In the genomic region with DNA sequence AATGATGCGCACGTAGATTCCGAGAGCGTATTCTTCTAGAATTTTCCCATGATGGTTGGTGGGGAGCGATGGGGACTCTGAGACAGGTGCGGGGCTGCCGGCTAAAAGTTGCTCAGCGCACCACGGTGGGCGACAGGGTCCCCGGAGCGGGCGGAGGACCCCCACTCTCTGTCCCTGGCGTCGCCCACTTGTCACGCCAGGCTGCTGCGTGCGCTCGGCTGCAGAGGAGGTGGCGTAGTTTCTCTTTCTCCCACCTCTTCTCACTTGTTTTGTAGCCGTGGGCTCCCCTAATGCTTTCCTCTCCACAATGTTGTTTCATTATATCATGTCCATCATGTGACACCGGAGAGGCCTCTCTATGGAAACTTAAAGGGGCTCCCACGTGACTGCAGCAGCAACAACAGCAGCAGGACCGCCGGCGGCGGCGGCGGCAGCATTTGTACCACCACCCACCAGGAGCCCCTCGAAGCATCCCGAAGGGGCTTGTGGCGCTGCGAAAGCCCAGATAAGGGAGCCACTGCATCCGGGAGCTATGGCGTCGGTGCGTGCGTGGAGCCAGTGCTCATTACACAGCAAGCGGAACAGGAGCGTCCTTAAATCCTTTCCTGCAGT, we compare ENCODE assay signal across 8 mouse cellular contexts.
DNase-seq lines count a peak whose midpoint lies in the region; ATAC-seq and TF ChIP-seq lines count a peak whose summit lies in the region.

No protein-coding gene starts in this region.

- no peaks in the 10 kb centered on the region for H3K9me3 ChIP-seq in ES-E14 (ENCODE audit: control insufficient read depth, insufficient read depth, low read depth, low read length)
- H3K9me3 ChIP-seq in forebrain, embryonic 15.5 days = no peaks in the 10 kb centered on the region
- H3K9me3 ChIP-seq in neural tube, embryonic 14.5 days (ENCODE audit: control insufficient read depth, low read length) = no peaks in the 10 kb centered on the region

- ATAC-seq in forebrain, embryonic 15.5 days (replicated peaks) = 0 out of 2 replicates have a peak, but pooled peaks have one; percentile 15
- ATAC-seq in neural tube, embryonic 14.5 days (ENCODE audit: low read depth) = no peak

- H3K36me3 ChIP-seq in ES-E14 (ENCODE audit: control insufficient read depth, insufficient read depth, low read length, poor library complexity, severe bottlenecking) = no peaks in the 10 kb centered on the region
- no peaks in the 10 kb centered on the region for H3K36me3 ChIP-seq in forebrain, embryonic 15.5 days
- no peaks in the 10 kb centered on the region for H3K36me3 ChIP-seq in neural tube, embryonic 14.5 days (ENCODE audit: control insufficient read depth, insufficient read depth, low read length)

- H3K4me1 ChIP-seq in ES-E14 (ENCODE audit: control insufficient read depth in 2 of 2, insufficient read depth in 2 of 2, low read length in 2 of 2, poor library complexity in 1 of 2) = peaks cover 4 to 9% of the 10 kb centered on the region in 2 experiments; a peak in 1 of 4 replicates
- peaks cover 2% of the 10 kb centered on the region for H3K4me1 ChIP-seq in brown adipose tissue, adult 24 weeks (ENCODE audit: control insufficient read depth, insufficient read depth, insufficient read length, low read length)
- peaks cover 50% of the 10 kb centered on the region for H3K4me1 ChIP-seq in forebrain, embryonic 15.5 days
- peaks cover 12% of the 10 kb centered on the region for H3K4me1 ChIP-seq in lung, adult 2 months (ENCODE audit: control insufficient read depth, insufficient read depth, low read length)
- peaks cover 26% of the 10 kb centered on the region for H3K4me1 ChIP-seq in neural tube, embryonic 14.5 days (ENCODE audit: control insufficient read depth, insufficient read depth, low read length)

- in situ Hi-C loops in ES-E14 (cut with MboI; ENCODE audit: low sequenced_read_pairs in 2 of 2, unreplicated experiment in 2 of 2) = no loop called here

- H3K4me2 ChIP-seq in forebrain, embryonic 15.5 days (replicated peaks) = peak overlapping the region; percentile 100
- peak overlapping the region; percentile 100 for H3K4me2 ChIP-seq in neural tube, embryonic 14.5 days (ENCODE audit: low read depth, low read length)

- DNase-seq in ES-E14 (ENCODE audit: low read depth, low spot score) = no peak
- peak; percentile 49 for DNase-seq in heart, postnatal 25 days (ENCODE audit: low spot score)
- DNase-seq in layer of hippocampus, adult 11-12 months (ENCODE audit: low spot score) = peak; percentile 84
- peak; percentile 75 for DNase-seq in lung, adult 2 months
- peak; percentile 60 for DNase-seq in thymus, postnatal 4 days

- intact Hi-C loops in heart, postnatal 25 days (cut with DNase I) = loop anchor here (5.0 kb wide), 1 partner anchor 179 kb away; a partner anchor contains a TSS

- H3K4me3 ChIP-seq in ES-E14 (ENCODE audit: insufficient read depth in 1 of 2, low read depth in 1 of 2, low read length in 2 of 2, poor library complexity in 1 of 2, severe bottlenecking in 1 of 2) = peak overlapping the region; percentile 62 to 72
- H3K4me3 ChIP-seq in brown adipose tissue, adult 24 weeks (ENCODE audit: insufficient read depth, low read depth, low read length) = peak overlapping the region; percentile 90
- H3K4me3 ChIP-seq in forebrain, embryonic 15.5 days = peak overlapping the region; percentile 77
- peak overlapping the region; percentile 90 for H3K4me3 ChIP-seq in lung, adult 2 months (replicated peaks; ENCODE audit: extremely low read depth, low read depth, low read length)
- H3K4me3 ChIP-seq in neural tube, embryonic 14.5 days (ENCODE audit: low read depth, low read length) = peak overlapping the region; percentile 70

- whole genome bisulfite sequencing in forebrain, embryonic 15.5 days = under 1% methylated on average over 40 of the region's 40 CpGs
- under 1% methylated on average over 40 of the region's 40 CpGs for WGBS in lung, adult 2 months
- 0% methylated on average over 40 of the region's 40 CpGs for WGBS in neural tube, embryonic 14.5 days

- TF ChIP-seq CTCF in lung, adult 2 months (IDR thresholded peaks at IDR 0.05; ENCODE audit: insufficient read depth, low read length) = no peak

- H3K9ac ChIP-seq in ES-E14 (ENCODE audit: insufficient read depth, low read depth, low read length, poor library complexity, severe bottlenecking) = peak overlapping the region; percentile 32
- H3K9ac ChIP-seq in forebrain, embryonic 15.5 days (replicated peaks) = peak overlapping the region; percentile 46
- H3K9ac ChIP-seq in neural tube, embryonic 14.5 days (replicated peaks; ENCODE audit: low read depth, low read length) = peak overlapping the region; percentile 42; the same call in 1 of the 2 replicates

- TF ChIP-seq POLR2A in lung, adult 2 months (IDR thresholded peaks at IDR 0.05; ENCODE audit: borderline replicate concordance, extremely low read depth, low read depth, low read length) = peak; percentile 78

- H3K27ac ChIP-seq in ES-E14 (ENCODE audit: insufficient read depth, low read depth, low read length, poor library complexity, severe bottlenecking) = no peak overlapping the region
- peak overlapping the region; percentile 98 for H3K27ac ChIP-seq in brown adipose tissue, adult 24 weeks (replicated peaks; ENCODE audit: low read depth, low read length)
- H3K27ac ChIP-seq in forebrain, embryonic 15.5 days (replicated peaks) = no peak overlapping the region
- H3K27ac ChIP-seq in neural tube, embryonic 14.5 days (ENCODE audit: low read depth, low read length) = no peak overlapping the region

- H3K27me3 ChIP-seq in forebrain, embryonic 15.5 days = peaks cover 51% of the 10 kb centered on the region
- H3K27me3 ChIP-seq in neural tube, embryonic 14.5 days (ENCODE audit: control insufficient read depth, insufficient read depth, low read length) = peaks cover 32% of the 10 kb centered on the region

TF ChIP-seq in ES-E14, 5 proteins besides CTCF, POLR2A, EP300 and RAD21:
- no peak for TF ChIP-seq ZC3H11A (IDR thresholded peaks at IDR 0.05; ENCODE audit: borderline replicate concordance, low read depth, low read length)
- TF ChIP-seq ZNF384 (IDR thresholded peaks at IDR 0.05; ENCODE audit: low read depth, low read length) = no peak
- TF ChIP-seq MAFK (IDR thresholded peaks at IDR 0.05; ENCODE audit: insufficient read depth, low read depth, low read length) = no peak
- TF ChIP-seq CHD2 (IDR thresholded peaks at IDR 0.05; ENCODE audit: low read depth, low read length) = no peak
- TF ChIP-seq HCFC1 (IDR thresholded peaks at IDR 0.05; ENCODE audit: borderline replicate concordance, insufficient read depth, low read length) = no peak
